Mouse (Mus musculus) lung, embryonic 15.5 days (tissue): ENCODE measurements around the gene Lmbrd1. TPM values are rescaled to one million over a fixed set of nuclear protein-coding genes. Genes with fewer than 3 reads are reported as not detected.
"Not testable (repeated sequence)": the region's sequence is repeated elsewhere in the genome, so short reads cannot be mapped to it uniquely, and the experiment has no call there.

Experiments
- ATAC-seq: fragments of 200-750 bp; cut with Nextera tagmentation; 2 replicates; pipeline ENCODE4 v1.8.0; 2017; ENCODE audit warnings: moderate number of reproducible peaks, borderline replicate concordance; ENCODE audit not compliant: low FRiP score, low TSS enrichment; ENCODE audit errors: extremely low read depth
- H3K27ac ChIP-seq: fragments of 300-500 bp; sonication (generic); 2 replicates; pipeline ENCODE4 v1.5.1; 2015; ENCODE audit warnings: moderate library complexity, mild to moderate bottlenecking, inconsistent platforms
- H3K27me3 ChIP-seq: fragments of 300-500 bp; sonication (generic); 2 replicates; pipeline ENCODE4 v1.6.1; 2015; ENCODE audit warnings: inconsistent platforms
- H3K36me3 ChIP-seq: fragments of 300-500 bp; sonication (generic); 2 replicates; pipeline ENCODE4 v1.6.1; 2015; ENCODE audit warnings: inconsistent platforms
- H3K4me1 ChIP-seq: fragments of 300-500 bp; sonication (generic); 2 replicates; pipeline ENCODE4 v1.6.1; 2015; ENCODE audit warnings: inconsistent platforms
- H3K4me2 ChIP-seq: fragments of 300-500 bp; sonication (generic); 2 replicates; pipeline ENCODE4 v1.6.1; 2015; ENCODE audit warnings: inconsistent platforms, mild to moderate bottlenecking, moderate library complexity
- H3K4me3 ChIP-seq: fragments of 300-500 bp; sonication (generic); 2 replicates; pipeline ENCODE4 v1.5.1; 2015; ENCODE audit warnings: mild to moderate bottlenecking, inconsistent platforms
- H3K9ac ChIP-seq: fragments of 300-500 bp; sonication (generic); 2 replicates; pipeline ENCODE4 v1.6.1; 2015; ENCODE audit warnings: inconsistent platforms
- H3K9me3 ChIP-seq: fragments of 300-500 bp; sonication (generic); 2 replicates; pipeline ENCODE4 v1.6.1; 2016; ENCODE audit warnings: inconsistent platforms
- WGBS: fragments of 180-500 bp; shearing (Covaris S2); methylation state at CpG from one replicate; pipeline ENCODE4 v1.1.7; 2015; 5-methylcytosine and 5-hydroxymethylcytosine counted together
- polyA plus RNA-seq: library from polyadenylated mRNA; unstranded; fragments of >200 nt; fragmentation: Nextera tagmentation; extraction: Ambion mirVana; gene quantifications from 2 replicates; pipeline ENCODE4 v1.2.1, GENCODE M21; 2015

The Lmbrd1 gene
- 28.0 and 30.8 TPM in 2 replicates for polyA plus RNA-seq

- H3K27me3 ChIP-seq: no peaks in the 10 kb centered on the region
- H3K4me2 ChIP-seq: peak within 1 kb of the TSS; percentile 72
- H3K36me3 ChIP-seq: no peaks in the 10 kb centered on the region
- H3K27ac ChIP-seq: peak within 1 kb of the TSS; percentile 74
- H3K4me3 ChIP-seq: peak within 1 kb of the TSS; percentile 89
- no peaks in the 10 kb centered on the region for H3K9me3 ChIP-seq
- peaks cover 6% of the 10 kb centered on the region for H3K4me1 ChIP-seq
- H3K9ac ChIP-seq: peak within 1 kb of the TSS; percentile 81
- WGBS: 2% methylated on average over 45 of the region's 54 CpGs
- ATAC-seq: peak; percentile 93
These were observed at the start of gene Lmbrd1 for GRCm38 (mm10) chr1:24678205-24678917. Lmbrd1 (plus strand) TSS chr1:24678630.

DNA sequence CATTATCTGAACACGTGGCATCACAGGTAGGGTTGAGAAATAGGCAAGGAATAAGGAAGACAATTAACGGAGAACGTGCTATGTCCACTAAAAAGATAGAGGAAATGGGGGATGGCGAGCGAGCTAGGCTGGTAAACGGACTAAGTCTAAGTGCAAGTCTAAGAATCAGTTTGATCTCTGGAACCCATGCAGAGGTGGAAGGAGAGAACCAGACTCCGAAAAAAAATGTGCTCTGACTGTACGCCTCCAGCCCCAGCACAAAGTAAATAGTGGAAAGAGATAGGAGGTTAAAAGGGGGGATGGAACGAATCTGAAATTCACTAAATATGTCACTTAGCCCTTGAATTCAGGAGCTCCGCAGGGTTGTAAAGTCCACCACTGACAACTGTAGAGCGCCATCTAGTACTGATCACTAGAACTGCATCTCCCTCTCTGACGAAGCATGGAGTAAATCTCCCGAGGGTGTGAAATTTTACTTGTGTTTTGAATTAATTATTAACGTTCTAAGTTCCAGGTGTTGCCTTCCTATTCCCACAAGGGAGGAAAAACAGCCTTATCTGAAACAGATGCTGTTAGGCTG is 44.8 kb upstream of the Lmbrd1 start:
- Histone ChIP-seq H3K27me3 (no peaks in the 10 kb centered on the region), H3K4me3 (no peak overlapping the region), H3K9me3 (no peaks in the 10 kb centered on the region), H3K4me1 (no peaks in the 10 kb centered on the region), H3K36me3 (no peaks in the 10 kb centered on the region), H3K27ac (no peak overlapping the region), H3K4me2 (no peak overlapping the region), H3K9ac (no peak overlapping the region)
- WGBS: 28% methylated on average over 14 of the region's 14 CpGs
- no peak for ATAC-seq

DNA sequence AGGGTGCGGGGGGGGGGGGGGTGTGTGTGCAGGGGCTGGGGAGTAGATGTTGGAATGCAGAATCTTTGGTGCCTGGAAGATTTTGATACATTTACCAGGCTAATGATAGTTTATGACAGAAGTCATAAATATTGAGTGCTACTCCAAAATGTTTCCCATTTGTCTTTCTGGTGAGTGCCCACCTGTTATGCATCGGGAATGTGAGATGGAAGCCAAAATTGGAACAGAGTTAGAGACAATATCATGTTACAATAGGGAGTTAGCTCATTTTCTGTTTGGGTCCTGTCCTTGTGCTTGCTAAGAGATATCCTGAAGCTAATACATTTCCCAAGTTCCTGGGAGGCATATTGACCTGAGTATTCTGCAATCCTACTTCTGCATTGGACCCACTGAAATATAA is 28.3 kb upstream of the Lmbrd1 start:
- ATAC-seq: no peak
- Histone ChIP-seq H3K36me3 (no peaks in the 10 kb centered on the region), H3K4me2 (no peak overlapping the region), H3K9ac (no peak overlapping the region), H3K27me3 (no peaks in the 10 kb centered on the region), H3K4me3 (no peak overlapping the region), H3K9me3 (no peaks in the 10 kb centered on the region), H3K4me1 (no peaks in the 10 kb centered on the region), H3K27ac (no peak overlapping the region)
- WGBS: 41% methylated on average over 2 of the region's 2 CpGs

GRCm38 (mm10) chr1:24659914-24660313 is 18.5 kb upstream of the Lmbrd1 start:
- H3K9ac ChIP-seq: no peak overlapping the region
- H3K27ac ChIP-seq: no peak overlapping the region
- H3K9me3 ChIP-seq: no peaks in the 10 kb centered on the region
- H3K4me2 ChIP-seq: no peak overlapping the region
- no peaks in the 10 kb centered on the region for H3K4me1 ChIP-seq
- no peaks in the 10 kb centered on the region for H3K36me3 ChIP-seq
- no peak overlapping the region for H3K4me3 ChIP-seq
- no peak for ATAC-seq
- whole genome bisulfite sequencing: 47% methylated on average over 1 of the region's 1 CpGs
- no peaks in the 10 kb centered on the region for H3K27me3 ChIP-seq

- H3K4me3 ChIP-seq, H3K36me3 ChIP-seq, H3K9ac ChIP-seq, ATAC-seq, H3K9me3 ChIP-seq, H3K4me1 ChIP-seq, H3K4me2 ChIP-seq, H3K27ac ChIP-seq, H3K27me3 ChIP-seq: not testable (repeated sequence)
These were observed 17.8 kb upstream of the Lmbrd1 start for GRCm38 (mm10) chr1:24660662-24661061.

GRCm38 (mm10) chr1:24661551-24661950 is 16.9 kb upstream of the Lmbrd1 start:
- Histone ChIP-seq H3K27ac (no peak overlapping the region), H3K27me3 (no peaks in the 10 kb centered on the region), H3K4me2 (no peak overlapping the region), H3K9ac (no peak overlapping the region), H3K9me3 (no peaks in the 10 kb centered on the region), H3K36me3 (no peaks in the 10 kb centered on the region), H3K4me3 (no peak overlapping the region), H3K4me1 (no peaks in the 10 kb centered on the region)
- no peak for ATAC-seq
- 90% methylated on average over 3 of the region's 3 CpGs for WGBS

DNA sequence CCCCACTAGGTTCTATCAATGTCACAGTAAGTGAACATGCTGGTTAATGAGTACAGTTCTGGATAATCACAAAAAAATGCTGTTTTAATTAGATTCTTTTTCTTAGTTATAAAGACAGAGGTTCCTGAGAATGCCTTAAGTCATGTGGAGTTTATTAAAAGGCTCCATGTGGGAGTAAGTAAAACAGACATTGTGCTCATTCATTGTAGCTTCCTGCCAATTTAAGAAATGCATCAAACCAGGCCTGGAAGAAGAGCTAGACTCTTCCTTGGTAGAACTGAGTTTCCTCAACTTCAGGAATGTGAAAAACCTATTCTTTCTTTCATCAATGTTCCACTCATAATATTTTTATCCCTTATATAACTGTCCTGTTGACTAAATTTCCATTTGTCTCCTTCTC is 14.3 kb upstream of the Lmbrd1 start:
- Histone ChIP-seq H3K4me3 (no peak overlapping the region), H3K9ac (no peak overlapping the region), H3K27ac (no peak overlapping the region), H3K4me2 (no peak overlapping the region), H3K36me3 (no peaks in the 10 kb centered on the region), H3K4me1 (no peaks in the 10 kb centered on the region), H3K27me3 (no peaks in the 10 kb centered on the region), H3K9me3 (no peaks in the 10 kb centered on the region)
- no peak for ATAC-seq

GRCm38 (mm10) chr1:24673231-24673630 is 5.2 kb upstream of the Lmbrd1 start:
- Histone ChIP-seq H3K9me3 (no peaks in the 10 kb centered on the region), H3K36me3 (no peaks in the 10 kb centered on the region), H3K4me1 (no peaks in the 10 kb centered on the region), H3K4me3 (no peak overlapping the region), H3K4me2 (no peak overlapping the region), H3K27ac (no peak overlapping the region), H3K27me3 (no peaks in the 10 kb centered on the region), H3K9ac (no peak overlapping the region)
- ATAC-seq: no peak
- 52% methylated on average over 3 of the region's 3 CpGs for WGBS

- ATAC-seq: no peak
- no peaks in the 10 kb centered on the region for H3K36me3 ChIP-seq
- H3K4me2 ChIP-seq: peak overlapping the region; percentile 72
- H3K4me1 ChIP-seq: peaks cover 6% of the 10 kb centered on the region
- H3K27ac ChIP-seq: no peak overlapping the region
- no peak overlapping the region for H3K9ac ChIP-seq
- H3K9me3 ChIP-seq: no peaks in the 10 kb centered on the region
- H3K4me3 ChIP-seq: peak overlapping the region; percentile 89
- H3K27me3 ChIP-seq: no peaks in the 10 kb centered on the region
- WGBS: 58% methylated on average over 9 of the region's 9 CpGs
These were observed 724 bp upstream of the Lmbrd1 start for GRCm38 (mm10) chr1:24677706-24678105.

GRCm38 (mm10) chr1:24679071-24679470 is 641 bp downstream of the Lmbrd1 start:
- Histone ChIP-seq H3K4me3 (peak overlapping the region; percentile 89), H3K9me3 (no peaks in the 10 kb centered on the region), H3K4me2 (peak overlapping the region; percentile 72), H3K36me3 (no peaks in the 10 kb centered on the region), H3K9ac (peak overlapping the region; percentile 81), H3K27ac (peak overlapping the region; percentile 74; the same call in 1 of the 2 replicates), H3K27me3 (no peaks in the 10 kb centered on the region), H3K4me1 (peaks cover 6% of the 10 kb centered on the region)
- ATAC-seq: peak; percentile 32; the same call in 1 of the 2 replicates
- 1% methylated on average over 12 of the region's 13 CpGs for WGBS

DNA sequence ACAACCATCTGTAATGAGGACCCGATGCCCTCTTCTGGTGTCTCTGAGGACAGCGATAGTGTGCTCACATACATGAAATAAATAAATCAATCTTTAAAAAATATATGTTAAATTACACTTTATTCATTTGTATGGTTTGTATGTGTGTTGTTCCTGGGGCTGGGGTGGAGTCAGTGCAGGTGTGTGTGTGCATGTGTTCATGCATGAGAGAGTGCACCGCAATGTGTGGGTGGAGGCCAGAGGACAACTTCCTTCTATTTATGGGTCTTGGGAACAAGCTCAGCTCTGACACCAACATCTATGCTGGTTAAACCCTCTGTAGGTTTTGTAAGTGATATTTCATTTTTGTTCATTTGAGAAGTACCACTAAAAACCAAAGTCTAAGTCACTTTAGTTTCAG is 2.6 kb downstream of the Lmbrd1 start:
- Histone ChIP-seq H3K9ac (no peak overlapping the region), H3K27ac (no peak overlapping the region), H3K9me3 (no peaks in the 10 kb centered on the region), H3K27me3 (no peaks in the 10 kb centered on the region), H3K4me2 (no peak overlapping the region), H3K4me1 (peaks cover 6% of the 10 kb centered on the region), H3K36me3 (peaks cover 6% of the 10 kb centered on the region; the same call in 1 of the 2 replicates), H3K4me3 (no peak overlapping the region)
- WGBS: 96% methylated on average over 3 of the region's 3 CpGs
- no peak for ATAC-seq

GRCm38 (mm10) chr1:24681946-24682345 is 3.5 kb downstream of the Lmbrd1 start:
- Histone ChIP-seq H3K9ac (no peak overlapping the region), H3K9me3 (no peaks in the 10 kb centered on the region), H3K27me3 (no peaks in the 10 kb centered on the region), H3K36me3 (peaks cover 6% of the 10 kb centered on the region; the same call in 1 of the 2 replicates), H3K4me1 (peaks cover 6% of the 10 kb centered on the region), H3K27ac (no peak overlapping the region), H3K4me3 (no peak overlapping the region), H3K4me2 (no peak overlapping the region)
- 62% methylated on average over 3 of the region's 3 CpGs for WGBS
- ATAC-seq: no peak
